Mouse (Mus musculus) stomach, embryonic 15.5 days (tissue): ENCODE measurements at regions not wholly inside any gene's neighbourhood (a gene's known extent, or its start where the extent isn't known, plus 50 kb on each side); places are given as distances from the start of the nearest gene placed in this dataset.
A peak's percentile ranks its signal among the peaks of the same experiment; 100 is the strongest.

ENCODE experiments used
- ATAC-seq: fragments of 200-750 bp; cut with Nextera tagmentation; 2 replicates; pipeline ENCODE4 v1.8.0; 2017; ENCODE audit warnings: low read depth, moderate number of reproducible peaks, moderate TSS enrichment; ENCODE audit not compliant: insufficient read depth, low FRiP score
- H3K27ac ChIP-seq: fragments of 300-500 bp; sonication (generic); 2 replicates; pipeline ENCODE4 v1.5.1; 2015; ENCODE audit warnings: mild to moderate bottlenecking, inconsistent platforms
- H3K27me3 ChIP-seq: fragments of 300-500 bp; sonication (generic); replicated peaks from 2 replicates; pipeline ENCODE4 v1.6.1; 2015; ENCODE audit warnings: inconsistent platforms
- H3K36me3 ChIP-seq: fragments of 300-500 bp; sonication (generic); 2 replicates; pipeline ENCODE4 v1.6.1; 2015; ENCODE audit warnings: inconsistent platforms
- H3K4me1 ChIP-seq: fragments of 300-500 bp; sonication (generic); 2 replicates; pipeline ENCODE4 v1.6.1; 2015; ENCODE audit warnings: inconsistent platforms
- H3K4me2 ChIP-seq: fragments of 300-500 bp; sonication (generic); 2 replicates; pipeline ENCODE4 v1.6.1; 2015; ENCODE audit warnings: mild to moderate bottlenecking, inconsistent platforms
- H3K4me3 ChIP-seq: fragments of 300-500 bp; sonication (generic); replicated peaks from 2 replicates; pipeline ENCODE4 v1.5.1; 2015; ENCODE audit warnings: inconsistent platforms
- H3K9ac ChIP-seq: fragments of 300-500 bp; sonication (generic); 2 replicates; pipeline ENCODE4 v1.6.1; 2015; ENCODE audit warnings: inconsistent platforms
- H3K9me3 ChIP-seq: fragments of 300-500 bp; sonication (generic); 2 replicates; pipeline ENCODE4 v1.6.1; 2016; ENCODE audit warnings: inconsistent platforms
- WGBS: fragments of 180-500 bp; shearing (Covaris S2); methylation state at CpG from one replicate; pipeline ENCODE4 v1.1.7; 2015; 5-methylcytosine and 5-hydroxymethylcytosine counted together

- Histone ChIP-seq H3K27me3 (no peaks in the 10 kb centered on the region), H3K9ac (no peak overlapping the region), H3K4me1 (no peaks in the 10 kb centered on the region), H3K4me3 (no peak overlapping the region), H3K4me2 (no peak overlapping the region), H3K9me3 (no peaks in the 10 kb centered on the region), H3K27ac (no peak overlapping the region), H3K36me3 (no peaks in the 10 kb centered on the region)
- ATAC-seq: no peak
- 89% methylated on average over 7 of the region's 7 CpGs for WGBS
Measured at GRCm38 (mm10) chr2:79130660-79131059, 124.6 kb upstream of the Itga4 start.

GRCm38 (mm10) chr2:79131235-79131634 lies 124.0 kb upstream of the Itga4 start:
- Histone ChIP-seq H3K9me3 (no peaks in the 10 kb centered on the region), H3K27ac (0 out of 2 replicates have a peak overlapping the region, but pooled peaks have one; percentile 28), H3K27me3 (no peaks in the 10 kb centered on the region), H3K4me3 (no peak overlapping the region), H3K36me3 (no peaks in the 10 kb centered on the region), H3K4me1 (no peaks in the 10 kb centered on the region), H3K4me2 (no peak overlapping the region), H3K9ac (no peak overlapping the region)
- WGBS: 72% methylated on average over 2 of the region's 2 CpGs
- no peak for ATAC-seq

GRCm38 (mm10) chr2:79131743-79132517 lies 123.3 kb upstream of the Itga4 start:
- Histone ChIP-seq H3K27me3 (no peaks in the 10 kb centered on the region), H3K36me3 (no peaks in the 10 kb centered on the region), H3K4me2 (no peak overlapping the region), H3K4me3 (no peak overlapping the region), H3K9ac (no peak overlapping the region), H3K27ac (peak overlapping the region; percentile 28; the same call in 1 of the 2 replicates), H3K4me1 (no peaks in the 10 kb centered on the region), H3K9me3 (no peaks in the 10 kb centered on the region)
- WGBS: 52% methylated on average over 5 of the region's 5 CpGs
- 0 out of 2 replicates have a peak, but pooled peaks have one; percentile 33 for ATAC-seq

- Histone ChIP-seq H3K4me3 (no peak overlapping the region), H3K4me2 (no peak overlapping the region), H3K9me3 (no peaks in the 10 kb centered on the region), H3K9ac (no peak overlapping the region), H3K27me3 (no peaks in the 10 kb centered on the region), H3K36me3 (no peaks in the 10 kb centered on the region), H3K27ac (no peak overlapping the region), H3K4me1 (no peaks in the 10 kb centered on the region)
- WGBS: 84% methylated on average over 3 of the region's 3 CpGs
- ATAC-seq: no peak
Measured at GRCm38 (mm10) chr2:79132518-79132845, 122.7 kb upstream of the Itga4 start.

- Histone ChIP-seq H3K27me3 (no peaks in the 10 kb centered on the region), H3K4me1 (no peaks in the 10 kb centered on the region), H3K4me3 (no peak overlapping the region), H3K4me2 (no peak overlapping the region), H3K27ac (no peak overlapping the region), H3K9ac (no peak overlapping the region), H3K36me3 (no peaks in the 10 kb centered on the region), H3K9me3 (no peaks in the 10 kb centered on the region)
- ATAC-seq: peak; percentile 63; the same call in 1 of the 2 replicates
- WGBS: 63% methylated on average over 5 of the region's 5 CpGs
Measured at GRCm38 (mm10) chr2:79134281-79134680, 120.9 kb upstream of the Itga4 start.

- H3K27me3 ChIP-seq: no peaks in the 10 kb centered on the region
- H3K4me1 ChIP-seq: no peaks in the 10 kb centered on the region
- H3K4me2 ChIP-seq: no peak overlapping the region
- no peak for ATAC-seq
- H3K4me3 ChIP-seq: no peak overlapping the region
- 86% methylated on average over 2 of the region's 2 CpGs for WGBS
- H3K36me3 ChIP-seq: no peaks in the 10 kb centered on the region
- no peak overlapping the region for H3K27ac ChIP-seq
- no peak overlapping the region for H3K9ac ChIP-seq
- no peaks in the 10 kb centered on the region for H3K9me3 ChIP-seq
Measured at GRCm38 (mm10) chr2:79135986-79136385, 119.2 kb upstream of the Itga4 start.

GRCm38 (mm10) chr2:79136619-79137458 lies 118.4 kb upstream of the Itga4 start:
- Histone ChIP-seq H3K27me3 (no peaks in the 10 kb centered on the region), H3K4me3 (no peak overlapping the region), H3K9me3 (no peaks in the 10 kb centered on the region), H3K4me1 (no peaks in the 10 kb centered on the region), H3K4me2 (no peak overlapping the region), H3K36me3 (no peaks in the 10 kb centered on the region), H3K27ac (no peak overlapping the region), H3K9ac (no peak overlapping the region)
- 73% methylated on average over 12 of the region's 12 CpGs for WGBS
- no peak for ATAC-seq

- WGBS: 22% methylated on average over 6 of the region's 6 CpGs
- H3K9me3 ChIP-seq: no peaks in the 10 kb centered on the region
- no peak overlapping the region for H3K27ac ChIP-seq
- no peak for ATAC-seq
- no peaks in the 10 kb centered on the region for H3K27me3 ChIP-seq
- no peak overlapping the region for H3K4me3 ChIP-seq
- 0 out of 2 replicates have a peak, but pooled peaks cover 3% of the 10 kb centered on the region for H3K4me1 ChIP-seq
- no peaks in the 10 kb centered on the region for H3K36me3 ChIP-seq
- H3K9ac ChIP-seq: no peak overlapping the region
- H3K4me2 ChIP-seq: no peak overlapping the region
Measured at GRCm38 (mm10) chr2:79137694-79138171, 117.5 kb upstream of the Itga4 start.

GRCm38 (mm10) chr2:79138368-79139109 lies 116.7 kb upstream of the Itga4 start:
- Histone ChIP-seq H3K36me3 (no peaks in the 10 kb centered on the region), H3K4me2 (no peak overlapping the region), H3K4me1 (0 out of 2 replicates have a peak, but pooled peaks cover 3% of the 10 kb centered on the region), H3K27ac (no peak overlapping the region), H3K27me3 (no peaks in the 10 kb centered on the region), H3K9me3 (no peaks in the 10 kb centered on the region), H3K9ac (no peak overlapping the region), H3K4me3 (no peak overlapping the region)
- 85% methylated on average over 8 of the region's 8 CpGs for WGBS
- ATAC-seq: no peak

- H3K4me3 ChIP-seq: no peak overlapping the region
- 16% methylated on average over 7 of the region's 7 CpGs for WGBS
- H3K9ac ChIP-seq: no peak overlapping the region
- no peak overlapping the region for H3K4me2 ChIP-seq
- no peak for ATAC-seq
- H3K36me3 ChIP-seq: no peaks in the 10 kb centered on the region
- H3K9me3 ChIP-seq: no peaks in the 10 kb centered on the region
- no peaks in the 10 kb centered on the region for H3K27me3 ChIP-seq
- H3K27ac ChIP-seq: no peak overlapping the region
- 0 out of 2 replicates have a peak, but pooled peaks cover 3% of the 10 kb centered on the region for H3K4me1 ChIP-seq
Measured at GRCm38 (mm10) chr2:79141961-79142360, 113.3 kb upstream of the Itga4 start.

GRCm38 (mm10) chr2:79143196-79143595 lies 112.0 kb upstream of the Itga4 start:
- no peak overlapping the region for H3K4me3 ChIP-seq
- 66% methylated on average over 3 of the region's 3 CpGs for WGBS
- no peak for ATAC-seq

More at GRCm38 (mm10) chr2:79143196-79143595, 112.0 kb upstream of the Itga4 start:
- no peak overlapping the region for H3K9ac ChIP-seq
- no peak overlapping the region for H3K4me2 ChIP-seq
- H3K27ac ChIP-seq: no peak overlapping the region
- no peaks in the 10 kb centered on the region for H3K27me3 ChIP-seq
- H3K9me3 ChIP-seq: no peaks in the 10 kb centered on the region
- no peaks in the 10 kb centered on the region for H3K36me3 ChIP-seq
- H3K4me1 ChIP-seq: 0 out of 2 replicates have a peak, but pooled peaks cover 3% of the 10 kb centered on the region
